Mouse (Mus musculus) forebrain, postnatal 0 days (tissue): ENCODE results near the gene Thbs3. TPM values are rescaled to one million over a fixed set of nuclear protein-coding genes. Genes with fewer than 3 reads are reported as not detected.

Experiments
- ATAC-seq: fragments of 200-750 bp; cut with Nextera tagmentation; 2 replicates; pipeline ENCODE4 v1.8.0; 2017; ENCODE audit warnings: mild to moderate bottlenecking, moderate library complexity
- DNase-seq: peaks from one replicate; pipeline ENCODE4 v3.0.0-alpha.2; 2015
- H3K27ac ChIP-seq: fragments of 300-500 bp; sonication (generic); 2 replicates; pipeline ENCODE4 v1.5.1; 2014; ENCODE audit warnings: low read depth, mild to moderate bottlenecking, antibody characterized with exemption, low read length, moderate library complexity, mixed read lengths
- H3K27me3 ChIP-seq: fragments of 300-500 bp; sonication (generic); 2 replicates; pipeline ENCODE4 v1.6.1; 2014; ENCODE audit warnings: mild to moderate bottlenecking, low read length, mixed read lengths; ENCODE audit not compliant: insufficient read depth
- H3K36me3 ChIP-seq: fragments of 300-500 bp; sonication (generic); 2 replicates; pipeline ENCODE4 v1.6.1; 2014; ENCODE audit warnings: mild to moderate bottlenecking, moderate library complexity; ENCODE audit not compliant: insufficient read depth
- H3K4me1 ChIP-seq: fragments of 300-500 bp; sonication (generic); 2 replicates; pipeline ENCODE4 v1.6.1; 2014; ENCODE audit warnings: antibody characterized with exemption; ENCODE audit not compliant: insufficient read depth
- H3K4me2 ChIP-seq: fragments of 300-500 bp; sonication (generic); 2 replicates; pipeline ENCODE4 v1.6.1; 2014; ENCODE audit warnings: low read depth, mild to moderate bottlenecking, moderate library complexity
- H3K4me3 ChIP-seq: fragments of 300-500 bp; sonication (generic); 2 replicates; pipeline ENCODE4 v1.5.1; 2014; ENCODE audit warnings: low read depth, low read length, mixed read lengths
- H3K9ac ChIP-seq: fragments of 300-500 bp; sonication (generic); 2 replicates; pipeline ENCODE4 v1.6.1; 2014; ENCODE audit warnings: mild to moderate bottlenecking
- H3K9me3 ChIP-seq: fragments of 300-500 bp; sonication (generic); 2 replicates; pipeline ENCODE4 v1.6.1; 2016; ENCODE audit warnings: low read length
- CTCF ChIP-seq: sonication (generic); IDR thresholded peaks from 2 replicates; pipeline ENCODE4 v1.5.1; 2016; ENCODE audit warnings: antibody characterized with exemption, control low read depth, low read depth
- WGBS: fragments of 180-500 bp; shearing (Covaris S2); extraction: QIAGEN DNeasy Blood & Tissue Kit; methylation state at CpG from one replicate; pipeline ENCODE4 v1.1.7; 2014; 5-methylcytosine and 5-hydroxymethylcytosine counted together
- polyA plus RNA-seq: library from polyadenylated mRNA; unstranded; fragments of >200 nt; fragmentation: Nextera tagmentation; extraction: Ambion mirVana; gene quantifications from 2 replicates; pipeline ENCODE4 v1.2.1, GENCODE M21; 2015
- total RNA-seq: library from RNA; depleted of rRNA; stranded (reverse); fragments of >200 nt; gene quantifications from 2 replicates; pipeline ENCODE4 v1.2.3, GENCODE M21; 2014

The Thbs3 gene
- total and polyA plus RNA-seq, 2 experiments from 2014 or later: 42.8 to 53.6 TPM

DNA sequence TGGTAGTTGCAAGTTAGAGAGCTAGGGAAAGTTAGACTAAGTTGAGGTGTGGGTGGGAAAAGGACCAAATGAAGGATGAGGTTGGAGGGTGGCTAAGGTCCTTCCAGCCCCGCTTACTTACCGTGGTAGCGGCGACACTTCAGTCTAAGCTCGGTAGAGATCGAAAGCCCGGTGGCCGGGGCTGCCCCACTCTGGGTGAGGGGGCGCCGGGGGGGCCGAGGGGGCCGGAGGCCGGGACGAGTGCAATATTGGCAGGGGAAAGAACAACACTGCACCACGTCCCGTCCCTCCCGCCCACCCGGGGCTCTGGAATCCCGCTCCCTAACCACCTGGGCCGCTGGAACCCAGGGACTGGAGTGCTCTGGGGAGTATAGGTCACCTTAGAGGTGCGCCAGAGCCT, 11.9 kb downstream of the Thbs3 start, which contains the start of gene Mtx1:
Gene Mtx1 (minus strand): TSS at position 189 of the 400 bp plus-strand sequence.
- H3K9ac ChIP-seq: peak within 1 kb of the TSS; percentile 53
- no peak for TF ChIP-seq CTCF
- WGBS: 3% methylated on average over 21 of the region's 21 CpGs
- peak; percentile 3; the same call in 1 of the 2 replicates for ATAC-seq
- no peaks in the 10 kb centered on the region for H3K9me3 ChIP-seq
- H3K4me3 ChIP-seq: peak within 1 kb of the TSS; percentile 45
- H3K4me2 ChIP-seq: peak within 1 kb of the TSS; percentile 91
- H3K27ac ChIP-seq: peak within 1 kb of the TSS; percentile 80
- peaks cover 5% of the 10 kb centered on the region; the same call in 1 of the 2 replicates for H3K36me3 ChIP-seq
- H3K27me3 ChIP-seq: no peaks in the 10 kb centered on the region
- H3K4me1 ChIP-seq: peaks cover 28% of the 10 kb centered on the region
- no peak for DNase-seq

DNA sequence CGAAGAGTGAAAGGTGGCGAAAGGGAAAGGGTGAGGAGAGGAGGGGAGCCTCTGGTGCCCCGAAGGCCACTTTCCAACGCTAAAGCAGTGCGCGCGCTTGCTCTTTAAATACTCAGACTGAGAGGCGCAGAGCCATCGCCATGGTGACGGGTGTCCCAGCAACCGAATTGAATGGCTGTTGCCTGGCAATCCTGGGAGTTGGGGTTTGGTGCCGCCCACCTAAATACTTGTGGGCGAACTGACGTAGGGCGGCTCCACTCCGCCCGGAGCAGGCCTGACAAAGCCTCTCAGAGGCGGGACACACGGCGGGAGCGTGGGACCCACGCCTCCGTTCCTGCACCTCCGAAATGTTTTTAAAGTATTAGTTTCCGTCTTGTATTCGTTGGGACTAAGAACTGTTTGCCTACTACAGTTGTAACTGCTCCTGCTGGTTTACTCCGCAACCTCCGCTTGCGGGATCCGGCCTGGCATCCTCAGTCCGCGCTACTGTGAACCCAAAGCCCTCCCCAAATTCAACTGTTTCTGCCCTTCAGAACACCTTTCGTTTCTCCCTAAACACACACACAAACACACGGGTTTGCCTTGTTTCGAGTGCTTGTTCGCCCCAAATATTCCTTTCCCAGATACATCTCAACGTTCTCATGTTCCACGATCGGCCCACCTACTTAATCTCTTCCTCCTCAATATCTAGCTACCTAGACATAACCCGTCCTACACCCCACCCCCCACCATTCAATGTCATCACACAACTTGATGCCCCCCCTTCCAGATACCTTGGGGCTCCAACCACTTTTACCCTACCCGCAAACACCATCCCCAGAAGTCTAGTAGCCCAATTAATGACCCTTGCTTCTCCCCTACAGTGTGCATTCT, 12.6 kb downstream of the Thbs3 start:
- H3K36me3 ChIP-seq: peaks cover 5% of the 10 kb centered on the region; the same call in 1 of the 2 replicates
- H3K27ac ChIP-seq: peak overlapping the region; percentile 80
- DNase-seq (peak; percentile 96), ATAC-seq (peak; percentile 89)
- H3K4me3 ChIP-seq: peak overlapping the region; percentile 45
- peak overlapping the region; percentile 91 for H3K4me2 ChIP-seq
- no peaks in the 10 kb centered on the region for H3K9me3 ChIP-seq
- H3K4me1 ChIP-seq: peaks cover 28% of the 10 kb centered on the region
- TF ChIP-seq CTCF: no peak
- H3K27me3 ChIP-seq: no peaks in the 10 kb centered on the region
- peak overlapping the region; percentile 53 for H3K9ac ChIP-seq
- 1% methylated on average over 41 of the region's 41 CpGs for WGBS

DNA sequence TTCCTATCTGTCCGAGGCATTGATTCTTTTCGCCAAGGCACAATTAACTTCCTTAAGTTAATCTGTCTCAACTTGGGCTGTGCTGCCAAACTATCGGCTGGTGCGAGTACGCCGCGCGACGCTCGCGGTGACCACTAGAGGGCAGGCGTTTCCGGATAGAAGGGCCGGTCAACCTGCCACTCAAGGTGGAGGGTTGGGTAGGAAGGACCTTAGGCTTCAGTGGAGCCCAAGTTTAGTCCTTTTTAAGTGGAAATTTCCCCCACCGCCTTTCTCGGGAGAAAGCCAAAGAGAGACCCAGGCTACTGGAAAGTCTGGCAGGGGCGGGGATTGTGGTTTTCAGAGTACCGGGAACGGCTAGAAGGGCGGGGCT, 13.2 kb downstream of the Thbs3 start:
- H3K4me3 ChIP-seq: peak overlapping the region; percentile 45
- peak; percentile 95 for TF ChIP-seq CTCF
- H3K4me2 ChIP-seq: peak overlapping the region; percentile 91
- no peaks in the 10 kb centered on the region for H3K27me3 ChIP-seq
- peak overlapping the region; percentile 80; the same call in 1 of the 2 replicates for H3K27ac ChIP-seq
- peaks cover 28% of the 10 kb centered on the region for H3K4me1 ChIP-seq
- ATAC-seq (peak; percentile 50), DNase-seq (peak; percentile 90)
- under 1% methylated on average over 20 of the region's 20 CpGs for WGBS
- 0 out of 2 replicates have a peak, but pooled peaks cover 4% of the 10 kb centered on the region for H3K36me3 ChIP-seq
- H3K9me3 ChIP-seq: no peaks in the 10 kb centered on the region
- peak overlapping the region; percentile 33; the same call in 1 of the 2 replicates for H3K9ac ChIP-seq

DNA sequence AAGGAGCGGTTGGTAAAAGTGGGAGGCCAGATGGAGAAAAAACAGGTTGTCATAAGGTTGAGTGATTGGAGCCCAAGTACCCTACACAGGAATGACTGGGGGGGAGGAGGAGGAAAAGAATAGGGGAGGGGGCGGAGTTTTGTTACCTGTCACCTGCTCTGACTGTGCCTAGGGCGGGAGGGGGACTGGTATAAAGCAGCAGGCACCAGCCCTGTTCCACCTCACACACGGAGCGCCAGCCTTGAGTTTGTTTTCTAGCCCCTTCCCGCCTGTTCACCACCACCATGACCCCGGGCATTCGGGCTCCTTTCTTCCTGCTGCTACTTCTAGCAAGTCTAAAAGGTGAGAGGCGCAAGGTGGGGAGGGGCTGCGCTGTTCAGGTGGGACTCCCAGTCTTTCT, 13.9 kb downstream of the Thbs3 start, which contains the start of gene Muc1:
Gene Muc1 (plus strand): TSS at position 222 of the 400 bp plus-strand sequence.
- peaks cover 28% of the 10 kb centered on the region for H3K4me1 ChIP-seq
- 29% methylated on average over 10 of the region's 10 CpGs for WGBS
- H3K27me3 ChIP-seq: no peaks in the 10 kb centered on the region
- H3K4me2 ChIP-seq: peak within 1 kb of the TSS; percentile 91
- H3K27ac ChIP-seq: peak within 1 kb of the TSS; percentile 80
- DNase-seq (no peak), ATAC-seq (no peak)
- peak within 1 kb of the TSS; percentile 33; the same call in 1 of the 2 replicates for H3K9ac ChIP-seq
- H3K36me3 ChIP-seq: peaks cover 10% of the 10 kb centered on the region
- no peak for TF ChIP-seq CTCF
- peak within 1 kb of the TSS; percentile 45 for H3K4me3 ChIP-seq
- H3K9me3 ChIP-seq: no peaks in the 10 kb centered on the region

DNA sequence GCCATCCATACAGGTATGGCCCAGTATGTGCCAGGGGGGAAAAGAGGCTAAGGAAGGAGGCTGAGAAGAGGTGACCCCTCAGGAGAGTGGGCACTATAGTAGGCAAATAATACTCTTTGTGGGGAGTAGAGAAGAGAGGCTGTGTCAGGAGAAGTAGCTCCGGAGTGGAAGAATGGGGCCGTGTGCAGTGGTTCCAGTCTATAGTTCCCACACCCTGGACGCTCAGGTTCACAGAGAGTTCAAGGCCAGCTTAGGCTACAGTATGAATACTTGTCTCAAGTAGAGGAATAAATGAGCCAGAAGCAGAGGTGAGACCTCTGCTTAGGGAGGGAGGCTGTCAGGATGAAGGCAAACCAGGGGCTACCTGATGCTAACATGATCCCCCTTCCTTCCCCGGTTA, 14.3 kb downstream of the Thbs3 start:
- WGBS: 55% methylated on average over 4 of the region's 4 CpGs
- TF ChIP-seq CTCF: no peak
- Histone ChIP-seq H3K27ac (no peak overlapping the region), H3K4me1 (peaks cover 28% of the 10 kb centered on the region), H3K9ac (no peak overlapping the region), H3K27me3 (no peaks in the 10 kb centered on the region), H3K9me3 (no peaks in the 10 kb centered on the region), H3K4me3 (no peak overlapping the region), H3K36me3 (peaks cover 14% of the 10 kb centered on the region), H3K4me2 (0 out of 2 replicates have a peak overlapping the region, but pooled peaks have one; percentile 91)
- ATAC-seq (no peak), DNase-seq (no peak)

DNA sequence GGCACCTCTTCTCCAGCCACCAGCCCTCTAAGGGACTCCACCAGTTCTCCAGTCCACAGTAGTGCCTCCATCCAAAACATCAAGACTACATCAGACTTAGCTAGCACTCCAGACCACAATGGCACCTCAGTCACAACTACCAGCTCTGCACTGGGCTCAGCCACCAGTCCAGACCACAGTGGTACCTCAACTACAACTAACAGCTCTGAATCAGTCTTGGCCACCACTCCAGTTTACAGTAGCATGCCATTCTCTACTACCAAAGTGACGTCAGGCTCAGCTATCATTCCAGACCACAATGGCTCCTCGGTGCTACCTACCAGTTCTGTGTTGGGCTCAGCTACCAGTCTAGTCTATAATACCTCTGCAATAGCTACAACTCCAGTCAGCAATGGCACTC, 15.6 kb downstream of the Thbs3 start:
- Histone ChIP-seq H3K9me3 (no peaks in the 10 kb centered on the region), H3K9ac (no peak overlapping the region), H3K27me3 (no peaks in the 10 kb centered on the region), H3K4me2 (no peak overlapping the region), H3K27ac (no peak overlapping the region), H3K36me3 (peaks cover 27% of the 10 kb centered on the region), H3K4me3 (no peak overlapping the region), H3K4me1 (peaks cover 23% of the 10 kb centered on the region)
- DNase-seq (no peak), ATAC-seq (no peak)
- WGBS: 91% methylated on average over 2 of the region's 2 CpGs
- no peak for TF ChIP-seq CTCF

DNA sequence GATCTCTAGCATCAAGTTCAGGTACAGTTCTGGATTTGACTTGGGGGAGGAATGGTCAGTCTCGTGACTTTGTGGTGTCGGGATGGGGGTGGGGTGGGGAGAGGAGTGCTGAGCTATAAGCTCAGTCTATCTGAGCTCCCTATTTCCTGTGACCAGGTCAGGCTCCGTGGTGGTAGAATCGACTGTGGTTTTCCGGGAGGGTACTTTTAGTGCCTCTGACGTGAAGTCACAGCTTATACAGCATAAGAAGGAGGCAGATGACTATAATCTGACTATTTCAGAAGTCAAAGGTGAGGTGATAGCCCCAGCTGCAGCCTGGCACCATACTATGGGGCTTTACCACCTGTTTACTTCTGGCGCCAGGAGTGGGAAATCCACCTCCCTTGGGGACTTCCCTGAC, 16.4 kb downstream of the Thbs3 start:
- Histone ChIP-seq H3K4me3 (no peak overlapping the region), H3K9ac (no peak overlapping the region), H3K4me2 (no peak overlapping the region), H3K4me1 (peaks cover 16% of the 10 kb centered on the region), H3K9me3 (no peaks in the 10 kb centered on the region), H3K27ac (no peak overlapping the region), H3K27me3 (no peaks in the 10 kb centered on the region), H3K36me3 (peaks cover 35% of the 10 kb centered on the region)
- DNase-seq (no peak), ATAC-seq (no peak)
- TF ChIP-seq CTCF: no peak
- 81% methylated on average over 7 of the region's 7 CpGs for WGBS
